Mouse (Mus musculus) Patski (cell line): ENCODE results near the gene Hoga1. TPM values are rescaled to one million over a fixed set of nuclear protein-coding genes. Genes with fewer than 3 reads are reported as not detected.
A peak's percentile ranks its signal among the peaks of the same experiment; 100 is the strongest.

Experiments
- ATAC-seq: fragments of 100-300 bp; one replicate; pipeline ENCODE4 v1.8.0; 2021
- CTCF ChIA-PET: fragments of 350-600 bp; sonication (Branson Sonifier 250); formaldehyde crosslinking; loops from one replicate; lab custom pipeline; 2022; ENCODE audit warnings: inconsistent platforms; lab: Charles Lee
- POLR2A ChIA-PET: fragments of 350-600 bp; sonication (Branson Sonifier 250); formaldehyde crosslinking; loops from one replicate; lab custom pipeline; 2022; ENCODE audit warnings: antibody characterized with exemption, inconsistent platforms; lab: Charles Lee
- DNase-seq: peaks from one replicate; pipeline ENCODE4 v3.0.0-alpha.2; 2011; ENCODE audit warnings: low read depth, low spot score
- H3K27me3 ChIP-seq: fragments of 371-371 bp; one replicate; pipeline ENCODE4 v1.5.1; 2021
- CTCF ChIP-seq: fragments of 100-300 bp; IDR thresholded peaks from one replicate; pipeline ENCODE4 v1.5.1; 2021
- in situ Hi-C: fragments of 300-500 bp; cut with MboI; formaldehyde crosslinking; loops from 3 replicates; pipeline ENCODE4 v1.11.1; 2018; ENCODE audit warnings: low pct_unique_long_range_greater_than_20kb, mixed read lengths
- polyA plus RNA-seq: library from polyadenylated mRNA; unstranded; gene quantifications from one replicate; pipeline ENCODE4 v1.2.3, GENCODE M21; 2021

Gene Hoga1
- polyA plus RNA-seq, 1 experiment from 2014 or later, result 51.2 TPM

GRCm38 (mm10) chr19:42008586-42008985, 36.8 kb upstream of the Hoga1 start:
- ATAC-seq (no peak), DNase-seq (no peak)
- no peaks in the 10 kb centered on the region for H3K27me3 ChIP-seq
- TF ChIP-seq CTCF, result no peak
- in situ Hi-C loops, result no loop called here
- POLR2A ChIA-PET, result interaction anchor here (0.7 kb wide), 1 partner anchor 10 kb away, joined by 4 read pairs; no protein-coding TSS in a partner anchor
- CTCF ChIA-PET, result interaction anchor here (1.0 to 1.8 kb wide), 3 partner anchors 10 to 17 kb away, joined by 5 to 9 read pairs (median 9); no protein-coding TSS in a partner anchor

GRCm38 (mm10) chr19:42009067-42009466, 36.3 kb upstream of the Hoga1 start:
- TF ChIP-seq CTCF, result no peak
- ChIA-PET POLR2A (no interaction called here), CTCF (interaction anchor here (1.0 to 1.8 kb wide), 2 partner anchors 16 to 17 kb away, joined by 5 to 9 read pairs; no protein-coding TSS in a partner anchor)
- no peaks in the 10 kb centered on the region for H3K27me3 ChIP-seq
- no peak for DNase-seq
- in situ Hi-C loops, result no loop called here
- ATAC-seq, result no peak

GRCm38 (mm10) chr19:42010436-42010835, 35.0 kb upstream of the Hoga1 start:
- ATAC-seq, result no peak
- no peaks in the 10 kb centered on the region for H3K27me3 ChIP-seq
- POLR2A ChIA-PET, result no interaction called here
- DNase-seq, result no peak
- in situ Hi-C loops, result no loop called here
- TF ChIP-seq CTCF, result no peak
- CTCF ChIA-PET, result interaction anchor here (1.7 kb wide), 1 partner anchor 16 kb away, joined by 5 read pairs; no protein-coding TSS in a partner anchor

- DNase-seq (no peak), ATAC-seq (no peak)
- in situ Hi-C loops, result no loop called here
- no peak for TF ChIP-seq CTCF
- ChIA-PET CTCF (interaction anchor here (1.7 kb wide), 1 partner anchor 15 kb away, joined by 5 read pairs; no protein-coding TSS in a partner anchor), POLR2A (no interaction called here)
- no peaks in the 10 kb centered on the region for H3K27me3 ChIP-seq
Observed at GRCm38 (mm10) chr19:42011123-42011522, 34.3 kb upstream of the Hoga1 start.

GRCm38 (mm10) chr19:42014231-42014825, 31.1 kb upstream of the Hoga1 start:
- ChIA-PET CTCF (interaction anchor here (2.2 to 3.6 kb wide), 3 partner anchors 12 to 25 kb away, joined by 8 to 13 read pairs (median 13); partner anchors contain the start of gene Ankrd2), POLR2A (interaction anchor here (0.8 to 0.9 kb wide), 2 partner anchors 12 to 26 kb away, joined by 3 to 5 read pairs; no protein-coding TSS in a partner anchor)
- DNase-seq, result no peak
- ATAC-seq, result no peak
- no peaks in the 10 kb centered on the region for H3K27me3 ChIP-seq
- no peak for TF ChIP-seq CTCF
- in situ Hi-C loops, result no loop called here

- in situ Hi-C loops, result no loop called here
- DNase-seq (no peak), ATAC-seq (no peak)
- CTCF ChIA-PET, result interaction anchor here (1.2 to 3.6 kb wide), 5 partner anchors 11 to 36 kb away, joined by 4 to 13 read pairs (median 8); partner anchors contain the start of genes Ankrd2 and Hoga1
- TF ChIP-seq CTCF, result no peak
- no peaks in the 10 kb centered on the region for H3K27me3 ChIP-seq
- POLR2A ChIA-PET, result interaction anchor here (0.9 to 2.7 kb wide), 3 partner anchors 9 to 32 kb away, joined by 3 to 15 read pairs (median 8); partner anchors contain the start of gene Ubtd1
Observed at GRCm38 (mm10) chr19:42015001-42015400, 30.4 kb upstream of the Hoga1 start.

GRCm38 (mm10) chr19:42016251-42016650, 29.2 kb upstream of the Hoga1 start:
- TF ChIP-seq CTCF, result no peak
- ChIA-PET POLR2A (interaction anchor here (1.0 to 2.7 kb wide), 4 partner anchors 10 to 34 kb away, joined by 3 to 15 read pairs (median 6); partner anchors contain the start of gene Ubtd1), CTCF (interaction anchor here (0.9 to 3.6 kb wide), 8 partner anchors 9 to 37 kb away, joined by 3 to 17 read pairs (median 4); partner anchors contain the start of gene Ankrd2)
- in situ Hi-C loops, result no loop called here
- no peaks in the 10 kb centered on the region for H3K27me3 ChIP-seq
- ATAC-seq (no peak), DNase-seq (no peak)

- ATAC-seq, result peak; percentile 82
- no peaks in the 10 kb centered on the region for H3K27me3 ChIP-seq
Observed at GRCm38 (mm10) chr19:42016840-42017239, 28.6 kb upstream of the Hoga1 start.

GRCm38 (mm10) chr19:42017399-42018247, 27.8 kb upstream of the Hoga1 start:
- no peak for TF ChIP-seq CTCF
- peak; percentile 29 for ATAC-seq
- in situ Hi-C loops, result no loop called here
- DNase-seq, result no peak
- no peaks in the 10 kb centered on the region for H3K27me3 ChIP-seq
- CTCF ChIA-PET, result interaction anchor here (0.7 to 3.3 kb wide), 7 partner anchors 9 to 39 kb away, joined by 3 to 17 read pairs (median 4); no protein-coding TSS in a partner anchor
- POLR2A ChIA-PET, result interaction anchor here (0.7 to 2.7 kb wide), 5 partner anchors 12 to 79 kb away, joined by 3 to 15 read pairs (median 4); partner anchors contain the start of genes Hoga1 and Ubtd1

More at GRCm38 (mm10) chr19:42016840-42017239, 28.6 kb upstream of the Hoga1 start:
- POLR2A ChIA-PET, result interaction anchor here (0.7 to 2.7 kb wide), 7 partner anchors 8 to 78 kb away, joined by 3 to 15 read pairs (median 4); partner anchors contain the start of genes Hoga1 and Ubtd1
- no peak for TF ChIP-seq CTCF
- in situ Hi-C loops, result no loop called here
- CTCF ChIA-PET, result interaction anchor here (0.7 to 3.3 kb wide), 9 partner anchors 9 to 38 kb away, joined by 3 to 17 read pairs (median 4); no protein-coding TSS in a partner anchor
- peak; percentile 91 for DNase-seq
